Mouse (Mus musculus): ENCODE data around the gene Zfp654. TPM values are rescaled to one million over a fixed set of nuclear protein-coding genes. Genes with fewer than 3 reads are reported as not detected.

The Zfp654 gene
- polyA plus RNA-seq, 1 experiment from 2014 or later = 5.4 TPM

DNA sequence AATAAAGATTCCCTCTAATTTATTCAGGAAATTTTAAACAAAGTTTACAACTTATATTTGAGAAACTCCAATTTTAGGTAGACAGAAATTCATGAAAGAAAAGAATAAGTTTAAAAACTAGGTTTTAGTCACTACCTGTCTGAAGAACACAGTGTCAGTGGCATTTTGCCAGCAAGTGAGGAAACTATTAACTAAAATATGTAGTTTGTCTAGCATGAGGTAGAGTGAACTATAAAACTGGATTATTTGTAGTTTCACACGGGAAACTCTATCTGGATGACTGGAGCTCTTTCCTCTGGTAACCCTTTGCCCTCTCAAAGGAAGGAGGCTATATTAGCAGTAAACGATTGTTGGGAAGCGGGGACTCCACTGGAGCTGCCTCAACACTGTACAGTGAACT, 48.4 kb downstream of the Zfp654 start:
- H3K9me3 ChIP-seq (replicated peaks) = no peaks in the 10 kb centered on the region
- H3K36me3 ChIP-seq = peaks cover 16% of the 10 kb centered on the region
- no peak overlapping the region for H3K27ac ChIP-seq
- H3K4me2 ChIP-seq = no peak overlapping the region
- H3K4me1 ChIP-seq = no peaks in the 10 kb centered on the region
- no peak for ATAC-seq
- no peaks in the 10 kb centered on the region for H3K27me3 ChIP-seq (replicated peaks)
- 73% methylated on average over 3 of the region's 3 CpGs for WGBS (ENCODE audit: insufficient replicate concordance)
- no peak overlapping the region for H3K9ac ChIP-seq
- H3K4me3 ChIP-seq = no peak overlapping the region

GRCm38 (mm10) chr16:64801638-64802037, 49.8 kb downstream of the Zfp654 start:
- no peak for ATAC-seq
- H3K36me3 ChIP-seq = peaks cover 16% of the 10 kb centered on the region
- no peaks in the 10 kb centered on the region for H3K4me1 ChIP-seq
- no peaks in the 10 kb centered on the region for H3K9me3 ChIP-seq (replicated peaks)
- no peaks in the 10 kb centered on the region for H3K27me3 ChIP-seq (replicated peaks)
- no peak overlapping the region for H3K27ac ChIP-seq
- H3K9ac ChIP-seq = no peak overlapping the region
- no peak overlapping the region for H3K4me3 ChIP-seq
- no peak overlapping the region for H3K4me2 ChIP-seq

GRCm38 (mm10) chr16:64800393-64800792, 51.1 kb downstream of the Zfp654 start:
- no peak for ATAC-seq
- no peaks in the 10 kb centered on the region for H3K4me1 ChIP-seq
- no peak overlapping the region for H3K4me2 ChIP-seq
- H3K36me3 ChIP-seq = peaks cover 11% of the 10 kb centered on the region
- H3K27me3 ChIP-seq (replicated peaks) = no peaks in the 10 kb centered on the region
- H3K4me3 ChIP-seq = no peak overlapping the region
- no peaks in the 10 kb centered on the region for H3K9me3 ChIP-seq (replicated peaks)
- WGBS (ENCODE audit: insufficient replicate concordance) = 71% methylated on average over 5 of the region's 5 CpGs
- H3K9ac ChIP-seq = no peak overlapping the region
- no peak overlapping the region for H3K27ac ChIP-seq

- Histone ChIP-seq H3K9ac (no peak overlapping the region), H3K4me3 (no peak overlapping the region), H3K27ac (no peak overlapping the region), H3K4me1 (no peaks in the 10 kb centered on the region), H3K27me3 (replicated peaks) (no peaks in the 10 kb centered on the region), H3K36me3 (peaks cover 5% of the 10 kb centered on the region), H3K9me3 (replicated peaks) (no peaks in the 10 kb centered on the region), H3K4me2 (no peak overlapping the region)
- WGBS (ENCODE audit: insufficient replicate concordance) = 72% methylated on average over 2 of the region's 2 CpGs
- ATAC-seq = no peak
Observed at GRCm38 (mm10) chr16:64794802-64795201, 56.6 kb downstream of the Zfp654 start.

- Histone ChIP-seq H3K27ac (no peak overlapping the region), H3K9ac (no peak overlapping the region), H3K27me3 (replicated peaks) (no peaks in the 10 kb centered on the region), H3K4me2 (no peak overlapping the region), H3K4me3 (no peak overlapping the region), H3K36me3 (peaks cover 29% of the 10 kb centered on the region), H3K9me3 (replicated peaks) (no peaks in the 10 kb centered on the region), H3K4me1 (no peaks in the 10 kb centered on the region)
- no peak for ATAC-seq
- WGBS (ENCODE audit: insufficient replicate concordance) = 89% methylated on average over 3 of the region's 3 CpGs
Observed at GRCm38 (mm10) chr16:64789706-64790105, 61.7 kb downstream of the Zfp654 start.

DNA sequence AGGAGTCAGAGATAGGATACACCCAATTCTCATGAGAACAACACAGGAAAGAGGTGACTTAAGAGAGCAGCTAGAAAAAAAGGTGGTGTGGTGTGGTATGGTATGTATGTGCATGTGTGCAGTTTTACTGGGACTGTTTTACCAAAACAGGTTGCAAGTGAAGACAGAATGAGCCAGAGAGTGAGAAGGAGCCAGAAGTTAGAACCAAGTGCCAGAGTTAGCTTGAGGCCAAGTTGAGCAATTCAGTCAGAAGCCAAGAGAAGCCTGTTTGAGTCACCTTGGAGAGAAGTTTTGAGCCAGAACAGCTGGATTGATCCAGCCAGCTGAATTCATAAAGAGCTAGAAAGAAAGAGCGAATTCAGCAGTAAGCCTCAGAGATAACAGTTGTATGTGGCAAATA, 75.9 kb downstream of the Zfp654 start:
- Histone ChIP-seq H3K9me3 (replicated peaks) (no peaks in the 10 kb centered on the region), H3K36me3 (peaks cover 5% of the 10 kb centered on the region; the same call in 1 of the 2 replicates), H3K9ac (no peak overlapping the region), H3K27ac (no peak overlapping the region), H3K27me3 (replicated peaks) (no peaks in the 10 kb centered on the region), H3K4me2 (no peak overlapping the region), H3K4me1 (peaks cover 3% of the 10 kb centered on the region; the same call in 1 of the 2 replicates), H3K4me3 (no peak overlapping the region)
- 53% methylated on average over 1 of the region's 1 CpGs for WGBS (ENCODE audit: insufficient replicate concordance)
- ATAC-seq = no peak

DNA sequence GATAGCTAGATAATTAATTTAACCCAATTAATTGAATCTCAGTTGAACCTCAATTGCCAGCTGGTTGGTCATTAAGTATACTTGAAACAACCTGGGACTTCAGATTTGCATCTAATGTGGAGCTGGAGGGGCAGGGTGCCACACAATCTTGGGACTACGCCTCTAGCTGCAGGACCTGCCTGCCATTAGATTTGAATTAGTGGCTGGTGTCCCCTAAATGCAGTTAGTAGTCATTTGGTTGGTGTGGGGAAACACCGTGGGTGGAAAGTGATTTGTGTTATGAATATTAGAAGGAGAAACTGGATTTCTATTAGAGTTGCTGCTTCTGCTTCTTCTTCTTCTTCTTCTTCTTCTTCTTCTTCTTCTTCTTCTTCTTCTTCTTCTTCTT, 80.0 kb downstream of the Zfp654 start:
- 72% methylated on average over 2 of the region's 2 CpGs for WGBS (ENCODE audit: insufficient replicate concordance)
- no peak for ATAC-seq

DNA sequence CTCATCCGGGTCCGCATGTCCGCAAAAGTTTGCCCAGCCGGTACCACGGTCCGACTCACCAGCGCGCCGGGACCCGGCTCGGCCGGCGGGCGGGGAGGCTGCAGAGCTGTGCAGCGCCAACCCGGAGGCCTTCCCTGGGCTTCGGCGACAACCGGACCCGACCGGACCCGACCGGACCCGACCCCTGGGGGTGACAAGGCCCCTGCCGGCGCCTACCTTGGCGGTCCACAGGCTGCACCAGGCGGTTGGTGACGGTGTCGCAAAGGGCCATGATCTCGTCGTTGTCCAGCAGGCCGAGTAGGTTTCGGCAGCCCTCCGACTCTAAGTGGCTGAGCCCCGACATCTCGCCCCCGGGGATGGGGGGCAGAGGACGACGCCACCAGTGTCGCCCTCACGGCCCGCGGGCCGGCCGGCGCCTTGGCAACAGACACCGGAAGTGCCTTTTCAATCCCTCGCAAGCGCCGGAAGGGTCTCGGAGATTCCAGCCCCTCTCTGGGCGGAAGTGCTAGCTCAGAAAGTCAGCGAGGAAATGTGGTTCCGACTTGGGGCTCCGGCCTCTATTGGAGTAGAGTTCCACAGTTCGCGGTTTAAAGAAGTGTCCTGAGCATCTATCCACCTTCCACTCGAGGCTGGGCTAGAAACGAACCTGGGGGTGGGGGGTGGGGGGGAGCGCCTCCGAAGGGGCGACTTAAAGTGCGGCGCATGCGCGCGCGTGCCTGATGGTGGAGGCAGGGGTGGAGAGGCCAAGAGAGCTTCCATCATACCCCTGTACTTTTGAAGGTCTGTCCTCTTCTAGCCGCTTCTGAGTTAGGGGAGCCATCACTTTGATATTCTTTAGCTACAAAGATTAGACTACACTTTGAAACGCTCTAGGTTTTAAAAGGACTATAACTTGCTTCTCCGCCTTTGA, 80.7 kb downstream of the Zfp654 start, which contains the start of gene 4930453N24Rik:
Gene 4930453N24Rik (minus strand): TSS at position 641 of the 910 bp plus-strand sequence.
- 2% methylated on average over 72 of the region's 72 CpGs for WGBS (ENCODE audit: insufficient replicate concordance)
- Histone ChIP-seq H3K9ac (peak within 1 kb of the TSS; percentile 90), H3K4me3 (peak within 1 kb of the TSS; percentile 88), H3K36me3 (peaks cover 20% of the 10 kb centered on the region), H3K4me2 (peak within 1 kb of the TSS; percentile 76), H3K4me1 (peaks cover 12% of the 10 kb centered on the region), H3K9me3 (replicated peaks) (no peaks in the 10 kb centered on the region), H3K27ac (peak within 1 kb of the TSS; percentile 73), H3K27me3 (replicated peaks) (no peaks in the 10 kb centered on the region)
- ATAC-seq = peak; percentile 94

More for the DNA sequence above, 80.0 kb downstream of the Zfp654 start:
- H3K9ac ChIP-seq = no peak overlapping the region
- H3K27me3 ChIP-seq (replicated peaks) = no peaks in the 10 kb centered on the region
- no peak overlapping the region for H3K27ac ChIP-seq
- H3K9me3 ChIP-seq (replicated peaks) = no peaks in the 10 kb centered on the region
- H3K36me3 ChIP-seq = peaks cover 14% of the 10 kb centered on the region
- peaks cover 12% of the 10 kb centered on the region for H3K4me1 ChIP-seq
- peak overlapping the region; percentile 76 for H3K4me2 ChIP-seq
- peak overlapping the region; percentile 88 for H3K4me3 ChIP-seq

GRCm38 (mm10) chr16:64766696-64767300, 84.7 kb downstream of the Zfp654 start:
- peaks cover 12% of the 10 kb centered on the region for H3K4me1 ChIP-seq
- H3K4me3 ChIP-seq = no peak overlapping the region
- ATAC-seq = no peak
- no peak overlapping the region for H3K4me2 ChIP-seq
- no peak overlapping the region for H3K27ac ChIP-seq
- H3K9ac ChIP-seq = no peak overlapping the region
- H3K9me3 ChIP-seq (replicated peaks) = peaks cover 9% of the 10 kb centered on the region; the same call in 1 of the 2 replicates
- 87% methylated on average over 8 of the region's 8 CpGs for WGBS (ENCODE audit: insufficient replicate concordance)
- no peaks in the 10 kb centered on the region for H3K27me3 ChIP-seq (replicated peaks)
- peaks cover 53% of the 10 kb centered on the region for H3K36me3 ChIP-seq

- no peak overlapping the region for H3K9ac ChIP-seq
- H3K27ac ChIP-seq = no peak overlapping the region
- peaks cover 23% of the 10 kb centered on the region for H3K36me3 ChIP-seq
- no peaks in the 10 kb centered on the region for H3K27me3 ChIP-seq (replicated peaks)
- no peak for ATAC-seq
- peaks cover 9% of the 10 kb centered on the region; the same call in 1 of the 2 replicates for H3K9me3 ChIP-seq (replicated peaks)
- H3K4me1 ChIP-seq = peaks cover 5% of the 10 kb centered on the region; the same call in 1 of the 2 replicates
- no peak overlapping the region for H3K4me2 ChIP-seq
- 30% methylated on average over 1 of the region's 1 CpGs for WGBS (ENCODE audit: insufficient replicate concordance)
- H3K4me3 ChIP-seq = no peak overlapping the region
Observed at GRCm38 (mm10) chr16:64759245-64759626, 92.2 kb downstream of the Zfp654 start.

DNA sequence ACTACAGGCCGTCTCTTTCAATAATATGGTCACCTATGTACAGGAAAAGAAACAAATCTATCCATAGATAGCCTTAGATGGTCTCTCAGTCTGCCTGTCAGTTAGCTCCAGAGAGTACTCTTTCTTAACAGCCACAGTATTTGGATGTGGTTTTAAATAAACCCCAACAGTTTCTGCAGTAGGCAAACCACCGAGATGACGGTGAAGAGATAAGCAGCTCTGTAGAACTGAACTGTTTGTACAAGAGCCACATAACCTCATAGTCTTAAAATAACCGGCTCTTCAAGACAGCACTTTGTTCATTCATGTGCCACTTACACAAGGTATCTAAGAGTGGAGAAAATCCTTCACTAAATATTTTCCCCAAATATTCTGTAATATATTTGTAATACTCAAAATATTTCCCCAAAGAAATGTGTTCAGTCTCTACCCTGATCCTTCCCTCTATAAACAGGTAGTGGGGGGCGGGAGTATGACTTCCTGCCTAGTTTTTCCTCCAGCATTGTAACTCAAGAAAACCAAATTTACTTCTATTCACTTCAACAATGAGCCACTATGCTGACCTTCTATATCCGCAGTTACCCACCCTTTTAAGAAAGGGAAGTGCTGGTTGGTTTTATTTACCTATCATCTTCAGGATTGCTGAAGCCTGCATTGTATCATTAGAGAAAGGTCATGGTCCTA, 92.7 kb downstream of the Zfp654 start:
- peaks cover 5% of the 10 kb centered on the region; the same call in 1 of the 2 replicates for H3K4me1 ChIP-seq
- H3K4me2 ChIP-seq = peak overlapping the region; percentile 3; the same call in 1 of the 2 replicates
- ATAC-seq = peak; percentile 64
- WGBS (ENCODE audit: insufficient replicate concordance) = 16% methylated on average over 6 of the region's 6 CpGs
- H3K27me3 ChIP-seq (replicated peaks) = no peaks in the 10 kb centered on the region
- no peak overlapping the region for H3K4me3 ChIP-seq
- H3K9me3 ChIP-seq (replicated peaks) = peaks cover 9% of the 10 kb centered on the region; the same call in 1 of the 2 replicates
- H3K9ac ChIP-seq = no peak overlapping the region
- peaks cover 19% of the 10 kb centered on the region for H3K36me3 ChIP-seq
- H3K27ac ChIP-seq = peak overlapping the region; percentile 13; the same call in 1 of the 2 replicates

Data from liver, embryonic 12.5 days (tissue).